Mouse (Mus musculus) frontal cortex, adult (tissue): Measurements from ENCODE around the gene Stk38.

Experiments
- ATAC-seq: cut with Nextera tagmentation; 2 replicates; pipeline ENCODE4 v1.9.2; 2017; ENCODE audit warnings: mild to moderate bottlenecking, moderate library complexity, mixed read lengths; ENCODE audit not compliant: low TSS enrichment

Stk38 gene

GRCm38 (mm10) chr17:28926866-28927635 lies 80.7 kb downstream of the Stk38 start:
- peak; percentile 42; the same call in 1 of the 2 replicates for ATAC-seq

GRCm38 (mm10) chr17:28926380-28926779 lies 81.4 kb downstream of the Stk38 start:
- ATAC-seq, result peak; percentile 75; the same call in 1 of the 2 replicates

DNA sequence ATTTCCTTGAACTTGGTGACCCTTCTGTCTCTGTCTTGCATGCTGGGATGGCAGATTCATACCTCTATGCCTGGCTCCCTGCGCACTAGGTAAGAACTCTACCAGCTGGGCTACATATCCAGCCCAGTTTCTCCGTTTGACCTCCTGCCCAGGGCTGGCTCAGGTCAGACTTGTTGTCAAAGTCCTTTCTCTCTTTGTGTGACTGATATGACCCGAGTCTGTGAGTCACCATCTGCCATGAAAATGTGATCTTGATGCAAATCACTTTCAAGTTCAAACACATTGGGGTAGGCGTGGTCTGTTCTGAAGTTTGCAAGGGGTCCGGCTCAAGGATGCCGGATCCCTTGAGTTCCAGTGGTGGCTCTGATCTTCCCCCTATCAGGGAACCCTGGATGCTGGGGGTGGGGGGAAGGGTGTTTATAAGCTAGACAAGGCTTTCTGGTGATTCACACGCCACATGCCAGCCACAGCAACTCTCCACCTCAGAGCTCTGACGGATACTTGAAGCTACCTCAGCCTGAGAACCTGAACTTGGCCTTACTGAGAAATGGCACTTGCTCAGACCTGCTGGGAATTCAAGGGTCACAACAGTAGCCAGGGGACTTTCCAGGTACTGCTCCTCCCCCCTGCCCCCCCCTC lies 82.7 kb downstream of the Stk38 start:
- ATAC-seq, result no peak

GRCm38 (mm10) chr17:28922096-28922495 lies 85.7 kb downstream of the Stk38 start:
- ATAC-seq, result no peak

DNA sequence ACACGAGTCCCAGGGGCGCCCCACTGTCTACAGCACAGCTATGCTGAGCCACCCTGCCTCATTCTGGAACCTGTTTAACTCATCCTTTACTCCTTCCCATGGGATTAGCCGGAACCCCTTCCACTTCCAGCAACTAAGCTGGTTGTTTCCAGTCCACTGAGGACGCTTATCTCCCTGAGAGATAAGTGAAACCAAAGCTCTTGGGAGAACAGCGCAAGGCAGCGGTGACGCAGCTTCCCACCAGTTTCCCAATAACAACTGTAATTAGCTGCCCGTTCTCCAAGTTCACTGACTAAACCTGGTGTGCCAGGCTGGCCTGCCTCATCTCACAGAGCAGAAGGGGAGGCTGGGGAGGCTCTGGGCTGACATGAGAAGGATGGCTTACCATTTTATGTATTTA lies 86.7 kb downstream of the Stk38 start:
- ATAC-seq, result no peak
